Mouse (Mus musculus) intestine, embryonic 16.5 days (tissue): ENCODE results near the gene Itpr2. TPM values are rescaled to one million over a fixed set of nuclear protein-coding genes. Genes with fewer than 3 reads are reported as not detected.

Experiments used
- ATAC-seq: fragments of 200-750 bp; cut with Nextera tagmentation; 2 replicates; pipeline ENCODE4 v1.8.0; 2017; ENCODE audit warnings: moderate TSS enrichment, moderate library complexity
- H3K27ac ChIP-seq: fragments of 300-500 bp; sonication (generic); 2 replicates; pipeline ENCODE4 v1.5.1; 2014; ENCODE audit warnings: mild to moderate bottlenecking, low read length
- H3K27me3 ChIP-seq: fragments of 300-500 bp; sonication (generic); replicated peaks from 2 replicates; pipeline ENCODE4 v1.6.1; 2014; ENCODE audit warnings: low read length, control low read depth, mixed read lengths; ENCODE audit not compliant: control insufficient read depth, insufficient read depth
- H3K36me3 ChIP-seq: fragments of 300-500 bp; sonication (generic); 2 replicates; pipeline ENCODE4 v1.6.1; 2014; ENCODE audit warnings: low read length, control low read depth; ENCODE audit not compliant: control insufficient read depth, insufficient read depth
- H3K4me1 ChIP-seq: fragments of 300-500 bp; sonication (generic); 2 replicates; pipeline ENCODE4 v1.6.1; 2014; ENCODE audit warnings: low read length, control low read depth, mixed read lengths; ENCODE audit not compliant: control insufficient read depth, insufficient read depth
- H3K4me2 ChIP-seq: fragments of 300-500 bp; sonication (generic); 2 replicates; pipeline ENCODE4 v1.6.1; 2014; ENCODE audit warnings: low read depth, low read length, control low read depth
- H3K4me3 ChIP-seq: fragments of 300-500 bp; sonication (generic); 2 replicates; pipeline ENCODE4 v1.5.1; 2014; ENCODE audit warnings: mild to moderate bottlenecking, low read length
- H3K9ac ChIP-seq: fragments of 300-500 bp; sonication (generic); 2 replicates; pipeline ENCODE4 v1.6.1; 2014; ENCODE audit warnings: low read depth, low read length
- H3K9me3 ChIP-seq: fragments of 300-500 bp; sonication (generic); 2 replicates; pipeline ENCODE4 v1.6.1; 2016; ENCODE audit warnings: low read length, control low read depth; ENCODE audit not compliant: control insufficient read depth
- WGBS: fragments of 180-500 bp; shearing (Covaris S2); extraction: QIAGEN DNeasy Blood & Tissue Kit; methylation state at CpG from one replicate; pipeline ENCODE4 v1.1.7; 2014; 5-methylcytosine and 5-hydroxymethylcytosine counted together
- polyA plus RNA-seq: library from polyadenylated mRNA; unstranded; fragments of >200 nt; fragmentation: Nextera tagmentation; extraction: Ambion mirVana; gene quantifications from 2 replicates; pipeline ENCODE4 v1.2.1, GENCODE M21; 2015

The Itpr2 gene
- polyA plus RNA-seq, 1 experiment from 2014 or later: 7.5 TPM

GRCm38 (mm10) chr6:146270162-146270561, 231.9 kb downstream of the Itpr2 start:
- Histone ChIP-seq H3K4me3 (no peak overlapping the region), H3K9ac (no peak overlapping the region), H3K4me1 (peaks cover 9% of the 10 kb centered on the region), H3K27ac (peak overlapping the region; percentile 19; the same call in 1 of the 2 replicates), H3K36me3 (no peaks in the 10 kb centered on the region), H3K9me3 (no peaks in the 10 kb centered on the region), H3K4me2 (no peak overlapping the region), H3K27me3 (no peaks in the 10 kb centered on the region)
- 27% methylated on average over 5 of the region's 5 CpGs for WGBS
- ATAC-seq: no peak

- Histone ChIP-seq H3K4me3 (no peak overlapping the region), H3K27ac (no peak overlapping the region), H3K4me1 (peaks cover 9% of the 10 kb centered on the region), H3K27me3 (no peaks in the 10 kb centered on the region), H3K4me2 (no peak overlapping the region), H3K9me3 (no peaks in the 10 kb centered on the region), H3K9ac (no peak overlapping the region), H3K36me3 (no peaks in the 10 kb centered on the region)
- no peak for ATAC-seq
- WGBS: 96% methylated on average over 5 of the region's 5 CpGs
These were observed 232.7 kb downstream of the Itpr2 start for GRCm38 (mm10) chr6:146269291-146269690.

GRCm38 (mm10) chr6:146260674-146261376, 241.2 kb downstream of the Itpr2 start:
- no peaks in the 10 kb centered on the region for H3K9me3 ChIP-seq
- no peak overlapping the region for H3K4me3 ChIP-seq
- no peaks in the 10 kb centered on the region for H3K27me3 ChIP-seq
- H3K4me2 ChIP-seq: no peak overlapping the region
- peak; percentile 97 for ATAC-seq
- peaks cover 7% of the 10 kb centered on the region for H3K4me1 ChIP-seq
- WGBS: 77% methylated on average over 7 of the region's 7 CpGs
- H3K9ac ChIP-seq: no peak overlapping the region
- H3K27ac ChIP-seq: peak overlapping the region; percentile 91
- no peaks in the 10 kb centered on the region for H3K36me3 ChIP-seq

GRCm38 (mm10) chr6:146258751-146259150, 243.3 kb downstream of the Itpr2 start:
- Histone ChIP-seq H3K36me3 (no peaks in the 10 kb centered on the region), H3K9me3 (no peaks in the 10 kb centered on the region), H3K27ac (no peak overlapping the region), H3K9ac (no peak overlapping the region), H3K27me3 (no peaks in the 10 kb centered on the region), H3K4me3 (no peak overlapping the region), H3K4me1 (peaks cover 7% of the 10 kb centered on the region), H3K4me2 (no peak overlapping the region)
- WGBS: 92% methylated on average over 5 of the region's 5 CpGs
- ATAC-seq: no peak

GRCm38 (mm10) chr6:146258261-146258660, 243.8 kb downstream of the Itpr2 start:
- no peaks in the 10 kb centered on the region for H3K36me3 ChIP-seq
- no peak overlapping the region for H3K9ac ChIP-seq
- H3K27me3 ChIP-seq: no peaks in the 10 kb centered on the region
- H3K4me1 ChIP-seq: peaks cover 7% of the 10 kb centered on the region
- H3K27ac ChIP-seq: no peak overlapping the region
- no peak overlapping the region for H3K4me2 ChIP-seq
- H3K9me3 ChIP-seq: no peaks in the 10 kb centered on the region
- ATAC-seq: no peak
- no peak overlapping the region for H3K4me3 ChIP-seq
- WGBS: 97% methylated on average over 3 of the region's 3 CpGs

GRCm38 (mm10) chr6:146256947-146257670, 244.9 kb downstream of the Itpr2 start:
- 80% methylated on average over 7 of the region's 7 CpGs for WGBS
- no peak for ATAC-seq
- Histone ChIP-seq H3K9me3 (no peaks in the 10 kb centered on the region), H3K9ac (no peak overlapping the region), H3K4me3 (no peak overlapping the region), H3K27me3 (no peaks in the 10 kb centered on the region), H3K4me2 (no peak overlapping the region), H3K27ac (no peak overlapping the region; the same call in 1 of the 2 replicates), H3K36me3 (no peaks in the 10 kb centered on the region), H3K4me1 (peaks cover 7% of the 10 kb centered on the region)

- Histone ChIP-seq H3K9ac (no peak overlapping the region), H3K4me1 (peaks cover 7% of the 10 kb centered on the region), H3K4me3 (no peak overlapping the region), H3K27ac (no peak overlapping the region), H3K9me3 (no peaks in the 10 kb centered on the region), H3K4me2 (no peak overlapping the region), H3K36me3 (no peaks in the 10 kb centered on the region), H3K27me3 (no peaks in the 10 kb centered on the region)
- no peak for ATAC-seq
- 33% methylated on average over 2 of the region's 2 CpGs for WGBS
These were observed 245.6 kb downstream of the Itpr2 start for GRCm38 (mm10) chr6:146256401-146256800.

- no peaks in the 10 kb centered on the region for H3K27me3 ChIP-seq
These were observed 246.4 kb downstream of the Itpr2 start for GRCm38 (mm10) chr6:146255656-146256055.

GRCm38 (mm10) chr6:146254931-146255330, 247.1 kb downstream of the Itpr2 start:
- ATAC-seq: no peak
- 83% methylated on average over 9 of the region's 9 CpGs for WGBS
- no peak overlapping the region for H3K27ac ChIP-seq
- no peaks in the 10 kb centered on the region for H3K27me3 ChIP-seq
- H3K36me3 ChIP-seq: no peaks in the 10 kb centered on the region
- no peaks in the 10 kb centered on the region for H3K9me3 ChIP-seq
- peaks cover 7% of the 10 kb centered on the region for H3K4me1 ChIP-seq
- H3K9ac ChIP-seq: no peak overlapping the region
- no peak overlapping the region for H3K4me2 ChIP-seq
- H3K4me3 ChIP-seq: no peak overlapping the region

More at GRCm38 (mm10) chr6:146255656-146256055, 246.4 kb downstream of the Itpr2 start:
- Histone ChIP-seq H3K4me2 (no peak overlapping the region), H3K9ac (no peak overlapping the region), H3K9me3 (no peaks in the 10 kb centered on the region), H3K4me3 (no peak overlapping the region), H3K4me1 (peaks cover 7% of the 10 kb centered on the region), H3K36me3 (no peaks in the 10 kb centered on the region), H3K27ac (no peak overlapping the region)
- 96% methylated on average over 6 of the region's 6 CpGs for WGBS
- ATAC-seq: no peak
